Mouse (Mus musculus) heart, postnatal 25 days (tissue): ENCODE data around the gene Clec3b. TPM values are rescaled to one million over a fixed set of nuclear protein-coding genes. Genes with fewer than 3 reads are reported as not detected.

ENCODE experiments used
- DNase-seq: peaks from one replicate; pipeline ENCODE4 v3.0.0; 2022; ENCODE audit warnings: low spot score
- intact Hi-C: fragments of 180-260 bp; cut with DNase I; formaldehyde crosslinking; loops from one replicate; pipeline ENCODE4 v1.15.1; 2025
- total RNA-seq, 2 experiments: library from RNA; stranded (reverse); gene quantifications; 2 replicates each; pipeline ENCODE4 v1.2.3; 2021

Gene Clec3b
- total RNA-seq, result 10 to 100 TPM; 63.0 to 63.6 TPM

DNA sequence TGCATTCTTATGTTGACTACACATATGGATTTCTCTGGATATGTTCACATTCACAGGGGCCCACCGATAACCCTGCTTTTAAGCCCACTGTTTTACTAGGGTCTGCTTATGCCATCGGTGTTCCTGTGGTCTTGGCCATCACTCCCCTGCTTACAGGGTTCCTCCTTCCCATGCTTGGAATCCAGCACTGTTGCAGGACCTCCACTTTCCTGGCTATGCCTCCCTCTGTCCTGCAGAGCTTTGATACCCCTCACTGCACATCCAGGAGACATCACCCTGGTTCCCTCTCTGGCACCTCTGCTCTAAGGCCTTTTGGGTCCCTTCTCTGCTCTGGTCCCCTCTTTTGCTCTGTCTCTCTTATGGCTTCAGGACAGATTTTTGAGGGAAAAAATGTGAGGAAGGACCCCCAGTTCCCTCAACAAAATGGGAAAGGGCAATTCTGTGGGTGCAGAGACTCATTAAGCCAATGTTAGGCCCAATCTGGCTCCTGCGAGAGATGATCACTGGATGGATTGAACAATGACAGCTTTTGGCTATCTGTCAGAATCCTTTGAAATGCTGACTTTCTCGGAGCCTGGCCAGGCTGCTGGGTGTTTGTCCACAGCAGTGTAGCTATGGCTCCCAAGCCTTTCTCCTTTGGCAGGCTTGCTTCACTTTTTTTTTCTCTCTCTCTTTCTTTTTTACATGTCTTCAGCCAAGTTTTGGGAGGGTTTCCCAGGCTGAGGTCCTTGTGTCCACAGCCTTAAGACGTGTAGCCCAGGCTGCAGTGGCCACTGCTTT, at the start of gene Clec3b:
TSS of gene Clec3b (plus strand) at position 706 of the 780 bp plus-strand sequence.
- intact Hi-C loops, result no loop called here
- peak; percentile 49 for DNase-seq

DNA sequence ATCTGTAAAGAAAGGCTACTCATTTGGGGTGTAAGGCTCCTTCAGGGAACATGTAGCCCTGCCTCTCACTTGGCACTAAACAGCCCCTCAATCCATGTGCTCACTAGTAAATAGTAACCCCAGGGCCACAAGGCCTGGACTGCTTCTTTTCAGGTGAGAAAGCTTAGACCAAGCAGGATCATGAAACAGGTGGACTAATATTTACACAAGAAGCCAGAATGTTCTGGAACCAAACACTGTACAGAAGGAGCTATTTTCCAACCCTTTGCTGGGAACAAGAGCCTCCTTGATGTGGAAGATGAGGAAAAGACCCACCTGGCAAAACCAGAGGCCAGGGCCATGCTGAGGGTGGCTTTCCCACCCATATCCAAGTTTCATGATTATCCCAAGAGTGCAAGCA, 47.3 kb upstream of the Clec3b start:
- intact Hi-C loops, result no loop called here
- DNase-seq, result no peak

DNA sequence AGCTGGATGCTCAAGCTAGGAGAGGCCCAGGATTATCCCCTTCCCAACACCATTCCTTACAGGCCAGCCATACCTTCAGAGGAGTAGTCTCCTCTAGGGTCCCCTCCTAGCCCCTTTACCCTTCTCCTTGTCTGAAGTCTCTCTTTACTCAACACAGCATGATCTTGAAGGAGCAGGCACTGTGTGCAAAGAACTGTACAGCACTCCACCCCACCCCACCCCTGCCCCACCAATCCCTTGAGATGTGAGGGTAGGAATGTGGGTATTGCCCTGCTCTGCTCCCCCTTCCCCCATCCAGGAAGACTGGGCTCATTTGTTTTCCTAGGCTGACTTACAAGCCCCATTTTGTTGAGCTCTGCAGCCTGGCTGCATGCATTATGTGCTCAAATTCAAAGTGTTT, 46.4 kb upstream of the Clec3b start:
- DNase-seq, result no peak
- intact Hi-C loops, result no loop called here

DNA sequence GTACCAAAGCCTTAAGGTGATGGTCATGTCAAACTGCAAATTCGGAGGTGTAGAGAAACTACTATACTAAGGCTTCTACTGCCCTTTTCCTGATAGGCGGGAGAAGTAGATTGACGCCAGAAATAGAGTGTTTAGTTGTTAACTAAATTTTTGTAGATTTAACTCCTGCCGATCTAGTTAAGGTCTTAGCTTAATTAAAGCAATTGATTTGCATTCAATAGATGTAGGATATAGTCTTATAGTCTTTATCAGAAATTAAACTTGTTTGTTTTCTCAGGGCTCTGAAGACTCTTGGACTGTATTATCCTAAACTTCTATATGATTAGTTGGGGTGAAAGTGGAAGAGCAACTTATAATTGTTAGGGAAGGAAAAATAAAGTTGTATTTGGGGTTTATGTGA, 43.6 kb upstream of the Clec3b start:
- no peak for DNase-seq
- intact Hi-C loops, result no loop called here

DNA sequence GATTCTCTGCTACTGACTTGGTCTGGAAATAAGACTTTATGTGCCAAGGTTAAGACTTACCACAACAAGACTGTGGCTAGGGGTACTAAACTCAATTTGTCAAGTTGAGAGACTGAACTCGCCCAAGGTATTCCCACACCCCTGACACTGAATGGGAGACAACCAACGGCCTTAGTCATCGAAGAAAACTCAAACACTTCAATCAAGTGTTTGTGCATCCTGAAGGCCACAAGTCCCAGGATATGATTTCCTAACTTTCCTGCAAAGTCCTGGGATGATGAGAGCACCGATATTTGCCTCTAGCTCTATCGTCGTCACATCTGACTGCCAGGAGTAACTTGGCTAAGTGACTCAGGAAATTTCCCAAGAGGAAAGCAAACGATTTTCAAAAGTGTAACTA, 41.6 kb upstream of the Clec3b start:
- intact Hi-C loops, result no loop called here
- no peak for DNase-seq

DNA sequence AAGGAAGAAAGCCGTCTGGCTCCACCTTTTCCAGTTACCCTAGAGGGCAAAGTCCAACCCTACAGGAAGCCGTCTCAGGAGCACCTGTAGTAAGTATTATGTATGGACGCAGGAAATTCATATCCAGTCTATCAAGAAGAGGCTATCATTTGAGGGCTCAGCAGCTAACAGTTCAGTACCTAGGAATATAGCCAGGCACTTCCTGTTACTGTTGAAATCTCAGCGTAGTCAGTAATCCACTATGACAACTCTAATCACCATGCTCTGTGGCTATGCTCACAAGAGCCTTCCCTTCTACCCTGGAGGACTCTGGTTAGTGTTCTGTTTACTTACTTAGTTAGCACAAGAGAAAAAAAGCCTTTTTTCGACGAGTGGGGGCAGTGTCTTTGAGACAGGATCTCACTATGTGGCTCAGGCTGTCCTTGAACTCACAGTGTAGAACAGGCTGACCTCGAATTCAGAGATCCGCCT, 39.0 kb upstream of the Clec3b start:
- no peak for DNase-seq
- intact Hi-C loops, result loop anchor here (10.0 kb wide), 1 partner anchor 377 kb away; no protein-coding TSS in a partner anchor

DNA sequence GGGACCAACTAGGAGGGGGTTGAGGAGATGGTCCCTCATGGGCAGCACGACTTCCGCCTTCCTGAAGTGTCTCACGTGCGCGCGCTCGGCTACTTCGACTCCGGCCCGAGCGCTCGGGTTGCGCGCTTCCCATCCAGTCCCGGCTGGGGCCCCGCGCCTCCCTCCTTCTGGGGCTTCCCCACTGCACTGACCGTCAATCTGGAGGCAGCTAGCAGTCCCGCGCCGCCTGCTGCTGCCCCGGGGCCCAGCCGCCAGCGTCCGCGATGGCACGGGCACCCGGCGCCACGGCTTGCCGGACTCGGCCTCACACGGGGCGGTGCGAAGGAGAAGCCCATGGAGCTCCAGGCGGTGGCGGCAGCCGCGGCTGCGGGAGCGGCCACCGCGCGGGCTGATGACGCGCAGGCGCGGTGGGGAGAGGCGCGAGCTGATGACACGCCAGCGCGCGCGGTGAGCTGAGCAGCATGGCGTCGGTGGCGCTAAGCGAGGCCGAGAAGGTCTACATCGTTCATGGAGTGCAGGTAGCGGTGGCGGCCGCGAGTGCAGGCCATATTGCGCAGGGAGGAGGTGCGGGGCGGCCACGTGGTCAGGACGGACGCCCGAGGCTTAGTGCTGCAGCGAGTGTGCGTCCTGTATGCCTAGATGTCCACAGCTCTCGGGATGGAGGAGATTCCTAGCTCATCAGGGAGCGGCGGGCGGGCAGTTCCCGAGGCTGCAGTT, 37.8 kb upstream of the Clec3b start, which contains the start of the genes Zdhhc3 and Exosc7:
TSS of gene Zdhhc3 (minus strand) at position 401 of the 717 bp plus-strand sequence.
TSS of gene Exosc7 (plus strand) at position 411 of the 717 bp plus-strand sequence.
- intact Hi-C loops, result loop anchor here (10.0 kb wide), 1 partner anchor 378 kb away; no protein-coding TSS in a partner anchor
- DNase-seq, result peak; percentile 75

DNA sequence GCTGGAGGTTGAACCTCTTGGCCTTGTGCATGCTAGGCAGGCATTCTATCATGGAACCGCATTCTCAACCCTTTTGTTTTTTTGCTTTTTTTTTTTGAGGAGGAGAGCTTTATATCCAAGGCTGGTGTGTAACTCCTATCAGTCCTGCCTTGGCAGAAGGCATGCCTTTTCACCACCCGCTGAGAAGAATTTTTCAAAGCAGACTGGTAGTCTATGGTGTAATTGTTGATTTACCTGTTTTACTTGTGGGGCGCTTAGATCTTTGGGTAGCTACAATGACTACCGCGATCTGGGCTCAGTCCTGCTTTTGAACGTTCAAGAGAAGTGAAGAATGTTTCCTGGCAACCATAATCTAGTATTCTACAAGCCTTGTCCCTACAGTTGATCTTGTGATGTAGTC, 36.8 kb upstream of the Clec3b start:
- no peak for DNase-seq
- intact Hi-C loops, result loop anchor here (10.0 kb wide), 1 partner anchor 379 kb away; no protein-coding TSS in a partner anchor

DNA sequence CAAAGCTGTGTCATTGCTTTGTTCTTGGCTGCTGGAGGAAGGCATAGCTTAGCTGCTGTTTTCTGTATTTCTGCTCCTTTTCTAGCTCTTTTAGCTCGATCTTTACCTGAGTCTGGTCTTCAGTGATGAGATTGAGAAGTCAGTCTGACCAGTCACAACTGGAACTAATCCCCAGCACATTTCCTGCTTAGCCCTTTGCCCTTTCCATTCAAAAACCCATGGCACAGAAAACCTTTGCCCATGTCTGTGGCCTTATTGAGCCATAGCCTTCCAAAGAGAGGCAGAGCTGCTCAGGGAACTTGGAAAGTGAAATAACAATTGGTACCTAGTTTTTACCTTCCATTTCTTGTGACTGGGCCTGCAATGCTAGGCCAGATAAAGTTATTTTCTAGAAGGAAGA, 35.2 kb upstream of the Clec3b start:
- intact Hi-C loops, result loop anchor here (5.0 to 10.0 kb wide), 2 partner anchors 93 to 381 kb away; partner anchors contain the start of gene Tmem42
- DNase-seq, result no peak

DNA sequence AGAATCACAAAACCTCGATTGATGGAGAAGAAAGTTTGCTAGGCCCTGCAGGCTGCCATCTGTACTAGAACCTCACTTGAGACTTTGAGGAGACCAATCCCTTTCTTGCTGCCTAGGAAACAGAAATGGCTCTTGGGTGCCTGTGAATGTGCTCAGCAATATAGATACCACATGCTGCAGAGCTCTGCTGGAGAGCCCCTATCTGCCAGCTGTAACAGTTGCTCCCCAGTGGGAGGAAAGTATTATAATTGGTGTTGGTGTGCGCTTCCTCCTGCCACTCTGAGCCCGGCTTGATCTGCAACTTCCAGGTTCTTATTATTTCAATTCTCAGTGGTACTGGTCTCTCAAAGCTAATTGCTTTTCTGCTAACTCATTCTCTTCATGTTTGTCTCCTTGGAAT, 27.7 kb upstream of the Clec3b start:
- intact Hi-C loops, result no loop called here

DNA sequence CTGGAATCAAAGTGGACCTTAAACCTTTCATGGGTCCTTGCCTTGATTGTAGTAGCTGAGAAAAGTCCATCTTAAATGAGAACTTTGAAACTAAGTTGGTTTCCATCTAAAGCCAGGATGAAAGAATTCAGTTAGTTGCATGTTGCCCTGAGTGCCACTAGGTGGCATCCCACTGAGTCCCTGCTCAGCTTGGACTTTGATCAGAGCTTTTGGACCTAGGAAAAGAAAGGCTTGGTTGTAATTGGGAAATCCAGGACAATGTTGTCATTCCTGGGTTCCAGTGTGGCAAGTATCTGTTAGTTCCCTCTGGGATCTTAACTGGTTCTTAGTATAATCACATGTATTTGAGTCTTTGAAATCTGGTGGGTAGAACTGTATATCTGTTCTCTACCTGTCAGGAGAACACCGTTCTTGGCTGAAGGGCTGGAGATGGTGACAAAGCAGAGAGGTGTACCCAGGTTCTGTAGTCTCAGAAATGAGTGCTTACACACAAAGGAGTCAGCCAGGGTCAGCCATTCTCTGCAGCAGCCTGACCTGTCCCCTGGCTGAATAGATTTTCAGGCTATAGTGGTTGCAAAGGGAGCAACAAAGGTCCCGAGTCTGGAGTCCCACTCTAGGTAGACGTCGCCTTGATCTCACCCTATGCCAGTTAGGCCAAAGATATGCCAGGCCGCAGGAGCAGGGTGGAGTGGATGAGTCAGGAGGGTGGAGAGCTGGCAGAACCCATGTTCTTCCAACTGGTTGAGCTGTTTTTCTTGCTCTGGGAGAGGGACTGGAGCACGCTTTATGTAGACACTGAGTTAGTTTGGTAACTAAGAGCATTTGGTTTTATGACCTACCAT, 27.0 kb upstream of the Clec3b start:
- DNase-seq, result peak; percentile 9
- intact Hi-C loops, result no loop called here

More for the DNA sequence above, 27.7 kb upstream of the Clec3b start:
- no peak for DNase-seq

DNA sequence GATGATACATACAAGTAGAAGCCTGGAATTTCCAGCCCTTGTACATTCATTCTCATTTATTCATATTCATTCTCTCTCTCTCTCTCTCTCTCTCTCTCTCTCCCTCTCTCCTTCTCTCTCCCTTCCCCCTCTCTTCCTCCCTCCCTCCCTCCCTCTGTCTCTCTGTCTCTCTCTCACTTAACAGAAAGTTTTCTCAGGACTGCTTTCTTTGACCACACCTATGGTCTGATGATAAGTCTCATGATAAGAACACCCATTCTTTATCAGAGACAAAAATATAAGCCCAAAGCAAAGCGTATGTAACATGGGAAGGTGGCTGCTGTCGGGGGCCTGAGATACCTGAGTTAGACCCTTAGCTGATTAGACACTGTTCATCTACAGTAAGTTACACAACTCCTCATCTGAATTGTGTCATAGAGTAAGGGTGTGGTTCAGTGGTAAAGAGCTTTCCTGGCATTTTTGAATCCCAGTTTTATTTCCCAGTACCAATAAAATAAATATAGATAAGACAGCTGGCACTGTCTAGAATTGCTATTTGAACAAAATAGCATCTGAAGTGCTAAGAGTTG, 26.2 kb upstream of the Clec3b start:
- intact Hi-C loops, result no loop called here
- no peak for DNase-seq

DNA sequence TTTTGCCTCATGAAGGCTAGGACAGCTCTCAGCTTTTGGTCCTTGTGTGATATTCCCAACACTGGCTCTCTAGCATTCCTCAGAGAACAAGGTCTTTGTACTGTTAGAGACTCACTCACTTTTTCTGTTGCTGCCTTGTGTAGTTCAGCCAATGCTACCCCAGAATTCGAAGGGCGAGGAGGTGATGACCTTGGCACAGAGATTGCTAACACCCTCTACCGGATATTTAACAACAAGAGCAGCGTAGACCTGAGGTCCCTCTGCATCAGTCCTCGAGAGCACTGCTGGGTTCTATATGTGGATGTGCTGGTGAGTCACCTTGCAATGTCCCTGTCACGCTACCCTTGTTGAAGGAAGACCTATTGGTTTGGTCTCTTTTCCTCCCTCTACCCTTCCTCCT, 23.1 kb upstream of the Clec3b start:
- intact Hi-C loops, result no loop called here

DNA sequence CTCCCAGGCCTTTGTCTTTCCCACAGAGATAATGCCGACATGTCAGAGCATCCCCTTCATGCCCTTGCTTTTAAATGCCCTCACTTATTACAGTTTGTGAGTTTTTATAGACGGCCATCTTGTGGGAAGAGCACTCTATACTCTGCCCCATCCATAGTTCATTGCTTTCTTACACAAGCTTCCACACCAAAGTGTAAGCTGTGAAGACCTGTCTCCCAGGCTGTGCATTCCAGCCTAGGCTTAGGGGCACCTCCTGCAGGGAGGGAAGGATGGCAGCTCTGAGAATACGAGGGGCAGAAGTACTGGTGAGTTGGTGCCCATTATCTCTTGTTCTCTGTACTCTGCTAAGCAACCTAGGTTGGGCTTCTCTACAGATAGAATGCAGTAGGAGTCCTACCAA, 17.8 kb upstream of the Clec3b start:
- intact Hi-C loops, result no loop called here
- no peak for DNase-seq

More for the DNA sequence above, 23.1 kb upstream of the Clec3b start:
- DNase-seq, result no peak

DNA sequence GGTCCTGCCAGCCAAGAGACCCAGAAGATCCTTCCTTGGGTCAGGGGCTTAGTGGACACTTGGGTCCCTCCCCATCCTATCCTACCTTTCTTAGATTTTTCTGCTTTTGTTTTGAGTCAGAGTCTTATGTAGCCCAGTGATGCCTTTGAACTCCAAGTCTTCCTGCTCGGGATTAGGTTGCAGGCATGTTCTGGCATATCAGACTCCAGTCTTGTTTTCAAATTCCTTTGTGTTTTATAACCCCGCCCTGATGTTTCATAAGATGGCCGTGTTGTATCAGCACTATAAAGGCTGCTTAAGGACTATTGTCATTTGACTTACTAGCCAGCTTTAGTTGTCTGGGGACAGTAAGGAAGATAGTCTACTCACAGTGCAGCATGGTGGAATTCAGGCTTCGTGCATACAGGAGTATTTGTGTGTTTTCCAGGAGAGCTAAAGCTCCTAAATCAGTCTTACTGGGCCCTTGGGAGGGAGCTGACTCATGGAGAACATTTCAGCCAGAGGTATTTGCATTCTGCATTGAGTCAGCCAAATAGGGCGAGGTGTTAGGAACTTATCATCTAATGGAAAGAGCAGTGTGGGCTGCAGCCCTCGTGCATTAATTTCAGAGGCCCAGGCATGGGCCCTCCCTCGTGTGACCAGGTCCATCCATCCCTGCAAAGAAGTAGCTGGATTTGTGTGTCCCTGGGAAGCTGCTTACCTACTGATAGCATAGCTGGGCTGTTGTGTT, 13.6 kb upstream of the Clec3b start:
- intact Hi-C loops, result no loop called here
- DNase-seq, result no peak

DNA sequence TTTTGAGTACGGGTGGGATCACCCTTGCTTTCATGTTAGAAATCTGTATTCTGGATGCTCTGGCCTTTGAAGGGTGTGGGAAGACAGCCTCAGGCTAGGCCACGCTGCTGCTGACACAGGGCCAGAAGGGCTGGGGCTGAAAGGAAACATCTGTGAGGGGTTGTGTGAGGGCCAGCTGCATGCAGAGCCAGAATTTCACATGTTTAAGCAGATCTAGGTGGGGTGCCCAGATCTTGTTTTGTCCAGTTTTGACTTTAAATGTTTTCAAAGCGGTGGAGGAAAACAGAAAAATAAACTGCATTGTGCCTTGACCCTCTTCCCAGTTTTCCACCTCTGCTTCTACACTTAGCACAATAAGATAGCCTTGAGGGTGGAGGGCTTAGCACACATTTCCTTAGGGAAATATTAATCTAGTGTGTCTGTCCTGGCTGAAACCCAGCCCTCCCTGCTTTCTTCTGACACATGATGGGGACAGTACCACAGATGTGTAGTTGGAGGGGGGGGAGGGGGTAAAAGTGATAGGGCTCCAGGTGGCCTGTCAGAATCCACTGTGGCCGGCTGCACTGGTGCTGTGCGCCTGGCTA, 11.8 kb upstream of the Clec3b start:
- DNase-seq, result peak; percentile 71
- intact Hi-C loops, result no loop called here

DNA sequence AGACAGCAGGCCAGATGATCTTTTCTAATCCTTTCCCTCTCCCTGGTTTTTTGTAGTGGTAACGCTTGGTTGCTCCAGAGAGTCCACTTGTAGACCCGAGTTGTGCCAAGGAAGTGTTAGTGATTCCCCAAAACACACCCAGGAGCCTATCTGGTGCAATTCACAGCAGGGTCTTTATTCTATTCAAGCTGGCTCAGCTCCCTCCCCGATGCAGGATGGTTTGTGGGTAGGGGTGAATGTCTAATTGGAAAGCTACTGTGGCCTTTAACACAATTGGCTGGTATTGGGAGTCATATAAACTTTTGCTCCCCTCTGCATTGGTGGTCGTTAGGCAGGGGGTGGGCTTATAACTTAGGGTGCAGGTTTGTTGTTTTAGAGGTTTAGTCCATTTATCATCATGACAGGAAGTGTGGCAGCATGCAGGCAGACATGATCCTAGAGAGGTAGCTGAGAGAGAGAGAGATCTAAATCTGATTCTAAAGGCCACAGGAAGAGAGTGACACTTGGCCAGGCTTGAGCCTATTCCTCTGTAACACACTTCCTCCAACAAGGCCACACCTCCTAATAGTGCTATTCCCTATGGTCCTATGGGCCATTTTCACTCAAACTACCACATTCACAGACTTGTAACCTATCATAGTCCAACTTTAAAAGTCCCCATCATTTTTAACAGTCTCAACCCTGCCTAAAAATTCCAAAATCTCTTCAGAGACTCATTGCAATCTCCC, 10.7 kb upstream of the Clec3b start:
- DNase-seq, result no peak
- intact Hi-C loops, result no loop called here

DNA sequence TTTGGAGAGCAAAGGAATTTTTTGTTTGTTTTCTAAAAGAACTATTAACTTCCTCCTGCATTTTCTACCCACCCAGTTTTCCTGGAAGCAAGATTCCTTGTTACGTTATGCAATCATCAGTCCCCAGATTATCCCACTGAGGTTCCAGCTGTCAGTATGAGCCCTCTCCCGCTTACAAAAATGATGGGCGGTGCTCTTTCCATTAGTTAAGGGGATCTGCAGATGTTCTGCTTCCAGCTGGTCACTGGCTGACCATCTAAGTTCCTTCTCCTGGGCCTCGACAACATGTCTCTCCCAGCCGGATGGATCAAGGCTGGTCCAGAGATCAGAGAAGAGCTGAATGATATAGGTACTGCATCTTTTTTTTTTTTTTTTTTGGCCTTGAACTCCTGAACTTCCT, 2.3 kb upstream of the Clec3b start:
- intact Hi-C loops, result no loop called here
- peak; percentile 61 for DNase-seq
